Mouse (Mus musculus) cortical plate, adult 2 months (tissue): Measurements from ENCODE around the gene A3galt2.

Experiments
- CTCF ChIP-seq: fragments of 200-500 bp; IDR thresholded peaks from 2 replicates; pipeline ENCODE4 v1.5.1; 2011; ENCODE audit warnings: mild to moderate bottlenecking, control low read depth, low read length; ENCODE audit not compliant: insufficient read depth; ENCODE audit errors: extremely low read depth
- POLR2A ChIP-seq: fragments of 200-500 bp; IDR thresholded peaks from 2 replicates; pipeline ENCODE4 v1.6.1; 2011; ENCODE audit warnings: mild to moderate bottlenecking, low read length, control low read depth; ENCODE audit not compliant: insufficient read depth; ENCODE audit errors: extremely low read depth

GRCm38 (mm10) chr4:128770698-128771097 is 15.5 kb downstream of the A3galt2 start:
- no peak for TF ChIP-seq CTCF
- TF ChIP-seq POLR2A: no peak
